Mouse (Mus musculus): ENCODE data around the gene Tmem131l. TPM values are rescaled to one million over a fixed set of nuclear protein-coding genes. Genes with fewer than 3 reads are reported as not detected.

The Tmem131l gene
- polyA plus RNA-seq, 1 experiment from 2014 or later, result 74.9 TPM

- WGBS, result 80% methylated on average over 8 of the region's 8 CpGs
- H3K4me3 ChIP-seq, result no peak overlapping the region
Measured at GRCm38 (mm10) chr3:84070811-84071210, 30.8 kb upstream of the Tmem131l start.

GRCm38 (mm10) chr3:84068831-84069709, 29.1 kb upstream of the Tmem131l start:
- Histone ChIP-seq H3K36me3 (no peaks in the 10 kb centered on the region), H3K9me3 (no peaks in the 10 kb centered on the region), H3K9ac (no peak overlapping the region), H3K27me3 (no peaks in the 10 kb centered on the region), H3K4me2 (replicated peaks) (no peak overlapping the region), H3K4me1 (no peaks in the 10 kb centered on the region), H3K27ac (no peak overlapping the region), H3K4me3 (no peak overlapping the region)
- ATAC-seq (ENCODE audit: insufficient number of reproducible peaks, insufficient read depth, low FRiP score, low TSS enrichment), result no peak
- 85% methylated on average over 13 of the region's 13 CpGs for WGBS

More at GRCm38 (mm10) chr3:84070811-84071210, 30.8 kb upstream of the Tmem131l start:
- Histone ChIP-seq H3K27ac (no peak overlapping the region), H3K4me1 (no peaks in the 10 kb centered on the region), H3K9me3 (no peaks in the 10 kb centered on the region), H3K9ac (no peak overlapping the region), H3K36me3 (no peaks in the 10 kb centered on the region), H3K4me2 (replicated peaks) (no peak overlapping the region), H3K27me3 (no peaks in the 10 kb centered on the region)
- no peak for ATAC-seq (ENCODE audit: insufficient number of reproducible peaks, insufficient read depth, low FRiP score, low TSS enrichment)

GRCm38 (mm10) chr3:84065825-84066224, 25.9 kb upstream of the Tmem131l start:
- Histone ChIP-seq H3K27ac (no peak overlapping the region), H3K9ac (no peak overlapping the region), H3K4me1 (peaks cover 7% of the 10 kb centered on the region; the same call in 1 of the 2 replicates), H3K27me3 (no peaks in the 10 kb centered on the region), H3K4me2 (replicated peaks) (no peak overlapping the region), H3K9me3 (no peaks in the 10 kb centered on the region), H3K4me3 (no peak overlapping the region), H3K36me3 (no peaks in the 10 kb centered on the region)
- ATAC-seq (ENCODE audit: insufficient number of reproducible peaks, insufficient read depth, low FRiP score, low TSS enrichment), result no peak
- WGBS, result 89% methylated on average over 4 of the region's 4 CpGs

GRCm38 (mm10) chr3:84063369-84063914, 23.5 kb upstream of the Tmem131l start:
- Histone ChIP-seq H3K4me3 (no peak overlapping the region), H3K36me3 (no peaks in the 10 kb centered on the region), H3K9me3 (no peaks in the 10 kb centered on the region), H3K4me2 (replicated peaks) (no peak overlapping the region), H3K27ac (no peak overlapping the region), H3K27me3 (no peaks in the 10 kb centered on the region), H3K4me1 (peaks cover 16% of the 10 kb centered on the region), H3K9ac (no peak overlapping the region)
- ATAC-seq (ENCODE audit: insufficient number of reproducible peaks, insufficient read depth, low FRiP score, low TSS enrichment), result no peak
- 77% methylated on average over 2 of the region's 2 CpGs for WGBS

GRCm38 (mm10) chr3:84061523-84062453, 21.8 kb upstream of the Tmem131l start:
- Histone ChIP-seq H3K4me2 (replicated peaks) (no peak overlapping the region), H3K9me3 (no peaks in the 10 kb centered on the region), H3K4me1 (peaks cover 16% of the 10 kb centered on the region), H3K36me3 (no peaks in the 10 kb centered on the region), H3K4me3 (no peak overlapping the region), H3K27me3 (no peaks in the 10 kb centered on the region), H3K27ac (0 out of 2 replicates have a peak overlapping the region, but pooled peaks have one; percentile 17), H3K9ac (no peak overlapping the region)
- 69% methylated on average over 13 of the region's 13 CpGs for WGBS
- ATAC-seq (ENCODE audit: insufficient number of reproducible peaks, insufficient read depth, low FRiP score, low TSS enrichment), result no peak

GRCm38 (mm10) chr3:84060946-84061345, 21.0 kb upstream of the Tmem131l start:
- WGBS, result 83% methylated on average over 5 of the region's 5 CpGs
- ATAC-seq (ENCODE audit: insufficient number of reproducible peaks, insufficient read depth, low FRiP score, low TSS enrichment), result no peak
- no peaks in the 10 kb centered on the region for H3K9me3 ChIP-seq
- H3K27me3 ChIP-seq, result no peaks in the 10 kb centered on the region
- no peak overlapping the region for H3K9ac ChIP-seq
- H3K27ac ChIP-seq, result no peak overlapping the region
- no peaks in the 10 kb centered on the region for H3K36me3 ChIP-seq
- H3K4me3 ChIP-seq, result no peak overlapping the region
- peaks cover 16% of the 10 kb centered on the region for H3K4me1 ChIP-seq
- no peak overlapping the region for H3K4me2 ChIP-seq (replicated peaks)

- WGBS, result 16% methylated on average over 4 of the region's 4 CpGs
- H3K27me3 ChIP-seq, result no peaks in the 10 kb centered on the region
- H3K27ac ChIP-seq, result peak overlapping the region; percentile 83
Measured at GRCm38 (mm10) chr3:84060128-84060527, 20.2 kb upstream of the Tmem131l start.

GRCm38 (mm10) chr3:84059676-84060075, 19.7 kb upstream of the Tmem131l start:
- no peak overlapping the region for H3K4me3 ChIP-seq
- H3K4me1 ChIP-seq, result peaks cover 16% of the 10 kb centered on the region
- H3K27me3 ChIP-seq, result no peaks in the 10 kb centered on the region
- no peak for ATAC-seq (ENCODE audit: insufficient number of reproducible peaks, insufficient read depth, low FRiP score, low TSS enrichment)
- peak overlapping the region; percentile 83 for H3K27ac ChIP-seq
- WGBS, result 19% methylated on average over 4 of the region's 4 CpGs
- H3K36me3 ChIP-seq, result no peaks in the 10 kb centered on the region
- peak overlapping the region; percentile 18 for H3K4me2 ChIP-seq (replicated peaks)
- H3K9ac ChIP-seq, result no peak overlapping the region
- H3K9me3 ChIP-seq, result no peaks in the 10 kb centered on the region

More at GRCm38 (mm10) chr3:84060128-84060527, 20.2 kb upstream of the Tmem131l start:
- ATAC-seq (ENCODE audit: insufficient number of reproducible peaks, insufficient read depth, low FRiP score, low TSS enrichment), result no peak
- Histone ChIP-seq H3K36me3 (no peaks in the 10 kb centered on the region), H3K4me3 (no peak overlapping the region), H3K4me1 (peaks cover 16% of the 10 kb centered on the region), H3K9ac (no peak overlapping the region), H3K9me3 (no peaks in the 10 kb centered on the region), H3K4me2 (replicated peaks) (no peak overlapping the region)

- H3K27me3 ChIP-seq, result no peaks in the 10 kb centered on the region
- H3K4me3 ChIP-seq, result no peak overlapping the region
- peak; percentile 64; the same call in 1 of the 2 replicates for ATAC-seq (ENCODE audit: insufficient number of reproducible peaks, insufficient read depth, low FRiP score, low TSS enrichment)
- no peak overlapping the region for H3K9ac ChIP-seq
- H3K27ac ChIP-seq, result peak overlapping the region; percentile 83
- 13% methylated on average over 13 of the region's 13 CpGs for WGBS
- peaks cover 16% of the 10 kb centered on the region for H3K4me1 ChIP-seq
- H3K36me3 ChIP-seq, result no peaks in the 10 kb centered on the region
- H3K4me2 ChIP-seq (replicated peaks), result peak overlapping the region; percentile 18
- no peaks in the 10 kb centered on the region for H3K9me3 ChIP-seq
Measured at GRCm38 (mm10) chr3:84059261-84059660, 19.3 kb upstream of the Tmem131l start.

- Histone ChIP-seq H3K4me3 (no peak overlapping the region), H3K4me2 (replicated peaks) (peak overlapping the region; percentile 29), H3K9me3 (no peaks in the 10 kb centered on the region), H3K27ac (peak overlapping the region; percentile 75), H3K27me3 (no peaks in the 10 kb centered on the region), H3K36me3 (no peaks in the 10 kb centered on the region), H3K4me1 (peaks cover 13% of the 10 kb centered on the region), H3K9ac (no peak overlapping the region)
- 6% methylated on average over 9 of the region's 9 CpGs for WGBS
- ATAC-seq (ENCODE audit: insufficient number of reproducible peaks, insufficient read depth, low FRiP score, low TSS enrichment), result peak; percentile 80
Measured at GRCm38 (mm10) chr3:84048729-84049175, 8.8 kb upstream of the Tmem131l start.

- H3K4me2 ChIP-seq (replicated peaks), result no peak overlapping the region
- no peak overlapping the region for H3K27ac ChIP-seq
- no peaks in the 10 kb centered on the region for H3K27me3 ChIP-seq
- H3K9me3 ChIP-seq, result no peaks in the 10 kb centered on the region
- H3K9ac ChIP-seq, result no peak overlapping the region
- no peaks in the 10 kb centered on the region for H3K36me3 ChIP-seq
- no peak for ATAC-seq (ENCODE audit: insufficient number of reproducible peaks, insufficient read depth, low FRiP score, low TSS enrichment)
- 89% methylated on average over 8 of the region's 8 CpGs for WGBS
- H3K4me3 ChIP-seq, result no peak overlapping the region
- peaks cover 13% of the 10 kb centered on the region for H3K4me1 ChIP-seq
Measured at GRCm38 (mm10) chr3:84046206-84046605, 6.2 kb upstream of the Tmem131l start.
